Mouse (Mus musculus): ENCODE measurements around the gene Gm3149.
"Not testable (repeated sequence)": the region's sequence is repeated elsewhere in the genome, so short reads cannot be mapped to it uniquely, and the experiment has no call there.

Gm3149 gene

GRCm38 (mm10) chr14:4316983-4317382, at the start of gene Gm3149:
Gene Gm3149 (plus strand): TSS chr14:4317283.
- DNase-seq, result not testable (repeated sequence)

- not testable (repeated sequence) for DNase-seq
Observed at GRCm38 (mm10) chr14:4269238-4269950, 47.7 kb upstream of the Gm3149 start.

- DNase-seq, result not testable (repeated sequence)
Observed at GRCm38 (mm10) chr14:4279828-4280227, 37.3 kb upstream of the Gm3149 start.

GRCm38 (mm10) chr14:4334476-4335080, 17.5 kb downstream of the Gm3149 start, which contains the start of gene 2610042L04Rik:
Gene 2610042L04Rik (plus strand): TSS chr14:4334763.
- DNase-seq, result peak; percentile 1 to 3

- peak; percentile 2 to 3 for DNase-seq
Observed at GRCm38 (mm10) chr14:4335506-4335905, 18.4 kb downstream of the Gm3149 start.

- DNase-seq, result not testable (repeated sequence)
Observed at GRCm38 (mm10) chr14:4368991-4369390, 51.9 kb downstream of the Gm3149 start.

- DNase-seq, result not testable (repeated sequence)
Observed at GRCm38 (mm10) chr14:4369691-4370090, 52.6 kb downstream of the Gm3149 start.
